Mouse (Mus musculus) ovary, postnatal 10 days (tissue): ENCODE measurements around the gene Pex6.

Experiments used
- DNase-seq: peaks from one replicate; pipeline ENCODE4 v3.0.0; 2022; ENCODE audit warnings: low spot score

Pex6 gene

GRCm38 (mm10) chr17:46774131-46774472 is 62.8 kb downstream of the Pex6 start:
- DNase-seq = no peak

- no peak for DNase-seq
Measured at GRCm38 (mm10) chr17:46775070-46775469, 63.8 kb downstream of the Pex6 start.
